Comparison of ENCODE assay signal across 9 mouse cellular contexts in the genomic region with DNA sequence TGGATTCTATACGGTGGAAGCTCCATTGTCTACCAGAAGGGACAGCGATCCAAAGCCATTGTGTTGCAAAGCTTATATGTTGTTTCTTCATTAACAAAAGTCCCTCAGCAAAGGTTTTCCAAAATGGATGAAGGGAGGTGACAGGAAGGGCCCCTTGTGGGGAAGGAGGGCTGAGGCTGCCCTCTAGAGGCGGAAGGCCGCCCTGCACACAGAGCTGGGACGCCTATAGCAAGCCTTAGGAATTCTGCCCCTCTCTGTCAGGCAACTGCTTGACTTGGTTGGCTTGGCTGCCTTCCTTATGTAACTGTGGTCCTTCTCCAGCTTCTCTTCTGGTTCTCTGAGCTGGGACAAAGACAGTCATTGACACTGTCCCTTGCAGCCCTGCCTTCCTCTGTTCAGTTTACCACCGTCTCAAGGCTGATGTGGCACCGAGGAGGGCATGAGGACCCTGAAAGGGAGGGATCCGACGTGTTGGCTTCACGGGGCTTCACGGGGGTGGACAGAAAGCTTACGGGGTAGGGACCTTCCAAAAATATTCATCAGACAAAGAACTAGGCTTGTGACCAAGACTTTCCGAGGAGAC.
A peak's percentile ranks its signal among the peaks of the same experiment; 100 is the strongest.
DNase-seq lines count a peak whose midpoint lies in the region; TF ChIP-seq lines count a peak whose summit lies in the region.
"Had no signal": no experiment of that assay in that cellular context is flagged by ENCODE, and none has a peak within 500 bp of the region (broad histone marks: within the 10 kb centered on the region; RNA-seq: fewer than 3 reads in every experiment).

No protein-coding gene starts in this region.

- H3K27ac ChIP-seq in embryonic facial prominence, embryonic 10.5 days (replicated peaks) = no peak overlapping the region
- no peak overlapping the region for H3K27ac ChIP-seq in spleen, adult 2 months (ENCODE audit: insufficient read depth, low read length)
- H3K27ac ChIP-seq: hindbrain, embryonic 15.5 days had no signal

- no peaks in the 10 kb centered on the region for H3K9me3 ChIP-seq in embryonic facial prominence, embryonic 10.5 days
- H3K9me3 ChIP-seq: hindbrain, embryonic 15.5 days had no signal

- DNase-seq in heart, adult 11 months = peak; percentile 94
- DNase-seq in heart, postnatal 25 days (ENCODE audit: low spot score) = no peak
- peak; percentile 87 for DNase-seq in adrenal gland, postnatal 10 days
- peak; percentile 86 for DNase-seq in embryonic facial prominence, embryonic 10.5 days (ENCODE audit: low spot score)
- DNase-seq in heart, postnatal 10 days = peak; percentile 76 to 87
- peak; percentile 38 for DNase-seq in layer of hippocampus, adult 9-11 months
- peak; percentile 80 for DNase-seq in lung, postnatal 36 days
- peak in 1 of 2 experiments; percentile 26 for DNase-seq in spleen, adult 2 months (ENCODE audit: low read depth in 1 of 2, low spot score in 2 of 2)

- intact Hi-C loops in heart, postnatal 25 days (cut with DNase I) = loop anchor here (1.0 to 5.0 kb wide), 3 partner anchors 139 to 270 kb away; a partner anchor contains a TSS
- intact Hi-C loops in heart, postnatal 10 days (cut with DNase I) = loop anchor here (1.0 to 10.0 kb wide), 3 partner anchors 139 to 242 kb away; a partner anchor contains a TSS

- peaks cover 11% of the 10 kb centered on the region for H3K4me1 ChIP-seq in embryonic facial prominence, embryonic 10.5 days
- H3K4me1 ChIP-seq in spleen, adult 2 months (ENCODE audit: control insufficient read depth, insufficient read depth, insufficient read length) = no peaks in the 10 kb centered on the region
- H3K4me1 ChIP-seq: hindbrain, embryonic 15.5 days had no signal

- no peaks in the 10 kb centered on the region for H3K36me3 ChIP-seq in embryonic facial prominence, embryonic 10.5 days (replicated peaks)
- H3K36me3 ChIP-seq in spleen, adult 2 months (ENCODE audit: control insufficient read depth, insufficient read depth, low read length) = no peaks in the 10 kb centered on the region
- H3K36me3 ChIP-seq: hindbrain, embryonic 15.5 days had no signal

- H3K27me3 ChIP-seq in embryonic facial prominence, embryonic 10.5 days (replicated peaks; ENCODE audit: low read depth, poor library complexity, severe bottlenecking) = no peaks in the 10 kb centered on the region
- no peaks in the 10 kb centered on the region for H3K27me3 ChIP-seq in spleen, adult 2 months (ENCODE audit: control insufficient read depth, insufficient read depth, low read length)
- H3K27me3 ChIP-seq: hindbrain, embryonic 15.5 days had no signal

- WGBS in embryonic facial prominence, embryonic 10.5 days = 58% methylated on average over 13 of the region's 13 CpGs
- 67% methylated on average over 13 of the region's 13 CpGs for WGBS in spleen, adult 2 months

- H3K4me3 ChIP-seq in embryonic facial prominence, embryonic 10.5 days = no peak overlapping the region
- no peak overlapping the region for H3K4me3 ChIP-seq in spleen, adult 2 months (ENCODE audit: extremely low read depth, insufficient read depth, insufficient read length)
- H3K4me3 ChIP-seq: hindbrain, embryonic 15.5 days had no signal

- TF ChIP-seq CTCF in spleen, adult 2 months (IDR thresholded peaks at IDR 0.05; ENCODE audit: extremely low read depth, insufficient read depth, insufficient read length, insufficient replicate concordance) = peak; percentile 89

- no peak for TF ChIP-seq POLR2A in spleen, adult 2 months (IDR thresholded peaks at IDR 0.05; ENCODE audit: low read depth, low read length)
